Mouse (Mus musculus) thymus, adult 2 months (tissue): ENCODE measurements at regions not wholly inside any gene's neighbourhood (a gene's known extent, or its start where the extent isn't known, plus 50 kb on each side); places are given as distances from the start of the nearest gene placed in this dataset.

Source experiments
- CTCF ChIP-seq: fragments of 200-500 bp; IDR thresholded peaks from 2 replicates; pipeline ENCODE4 v1.5.1; 2012; ENCODE audit warnings: mild to moderate bottlenecking, control low read depth, low read length, moderate library complexity, borderline replicate concordance; ENCODE audit not compliant: control insufficient read depth, poor library complexity, insufficient read depth; ENCODE audit errors: extremely low read depth
- POLR2A ChIP-seq: fragments of 200-500 bp; IDR thresholded peaks from 2 replicates; pipeline ENCODE4 v1.6.1; 2012; ENCODE audit warnings: mild to moderate bottlenecking, low read length, control low read depth, moderate library complexity; ENCODE audit not compliant: control insufficient read depth, poor library complexity, insufficient read depth; ENCODE audit errors: extremely low read depth

DNA sequence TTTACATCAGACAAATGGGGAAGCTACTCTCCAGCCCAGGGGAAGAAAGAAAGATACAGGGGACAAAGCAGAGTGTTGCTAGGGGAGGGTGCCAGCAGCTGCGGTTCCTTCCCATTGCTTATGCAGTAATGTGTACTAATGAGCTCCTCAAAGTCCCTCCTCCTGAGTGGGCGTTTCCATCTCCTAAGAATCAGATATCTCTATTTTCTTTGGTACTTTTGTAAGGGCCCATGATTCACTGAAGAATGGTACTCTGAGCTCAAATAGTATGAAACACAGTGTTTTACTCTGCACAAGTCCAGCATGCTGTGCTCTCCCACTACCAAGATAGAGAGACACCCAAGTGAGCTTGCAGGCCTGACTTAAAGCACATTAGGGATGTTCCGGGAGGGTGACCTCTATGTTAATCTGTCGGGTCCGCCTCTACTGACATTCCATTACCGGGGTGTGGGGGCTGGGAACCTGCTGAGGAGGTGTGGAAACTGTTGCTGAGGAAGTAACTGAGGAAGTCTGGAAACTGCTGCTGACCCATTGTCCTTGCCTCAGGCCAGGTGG is 114.8 kb upstream of the Ttc29 start:
- TF ChIP-seq CTCF = no peak
- no peak for TF ChIP-seq POLR2A
